Mouse (Mus musculus) kidney, postnatal 14 days (tissue): ENCODE measurements around the gene 2310030G06Rik.
A peak's percentile ranks its signal among the peaks of the same experiment; 100 is the strongest.

Experiments used
- DNase-seq: peaks from one replicate; pipeline ENCODE4 v3.0.0; 2022; ENCODE audit warnings: mixed read lengths

The 2310030G06Rik gene

GRCm38 (mm10) chr9:50700921-50701691, 45.2 kb downstream of the 2310030G06Rik start:
- DNase-seq: peak; percentile 50

DNA sequence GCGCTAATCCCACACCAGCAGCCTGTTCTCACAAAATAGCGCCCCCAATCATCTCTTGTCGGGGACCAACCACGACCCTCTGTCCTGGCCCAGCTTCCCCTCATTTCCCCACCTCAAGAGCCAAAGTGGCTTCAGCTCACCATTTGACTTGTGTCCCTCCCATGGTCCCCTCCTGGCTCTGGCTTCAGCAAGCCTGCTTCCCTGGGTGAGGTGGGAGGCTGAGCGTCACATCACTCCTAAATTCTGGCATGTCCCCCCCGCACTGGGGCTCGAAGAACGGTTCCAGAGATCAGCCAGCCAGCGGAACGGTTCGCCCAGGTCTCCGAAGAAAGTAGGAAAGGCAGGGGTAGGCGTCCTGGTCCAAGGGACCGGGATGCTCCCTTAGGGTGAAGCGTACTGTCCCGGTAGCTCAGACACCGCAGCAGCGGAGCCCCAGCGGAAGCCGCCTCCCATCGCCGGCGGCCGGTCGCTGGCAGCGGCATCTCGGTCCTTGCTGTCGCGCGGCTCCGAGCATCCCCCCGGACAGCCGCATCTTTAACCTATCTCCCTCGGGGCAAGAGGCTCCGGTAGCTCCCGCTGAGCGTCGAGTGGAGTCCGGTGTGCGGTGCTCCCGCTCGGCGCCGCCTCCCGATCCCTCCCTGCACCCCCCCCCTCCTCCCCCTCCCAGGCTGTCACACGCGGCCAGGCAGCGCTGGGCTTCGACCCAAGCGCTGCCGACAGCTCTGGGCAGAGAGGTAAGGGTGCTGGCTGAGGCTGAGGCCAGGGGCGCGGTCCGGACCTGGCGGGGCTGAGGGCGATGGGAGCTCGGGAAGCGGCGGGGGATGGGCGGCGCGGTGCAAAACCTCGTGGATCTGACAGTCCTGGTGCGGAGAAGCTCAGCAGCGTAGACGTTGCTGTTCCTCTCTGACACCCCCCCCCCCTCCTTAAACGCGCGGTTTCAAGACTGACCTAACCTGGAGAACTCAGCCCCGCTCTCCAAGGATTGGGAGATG, 47.6 kb downstream of the 2310030G06Rik start:
- peak; percentile 44 for DNase-seq

DNA sequence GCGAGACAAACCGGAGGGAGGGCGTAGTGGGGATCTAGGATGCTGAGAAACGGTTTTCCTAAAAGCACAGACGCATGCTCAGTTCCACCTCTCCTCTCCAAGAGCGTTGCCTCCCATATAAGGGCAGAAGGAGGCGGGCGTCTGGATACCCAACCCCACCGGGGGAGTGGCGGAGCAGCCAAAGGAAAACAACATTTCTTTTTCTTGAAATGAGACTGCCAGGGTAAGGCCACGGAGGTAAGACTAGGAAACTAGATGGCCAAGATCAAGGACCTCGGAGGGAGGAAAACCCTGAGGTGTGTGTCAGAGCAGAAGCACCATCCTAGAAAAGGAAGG, 48.7 kb downstream of the 2310030G06Rik start:
- peak; percentile 84 for DNase-seq

- DNase-seq: no peak
Observed at GRCm38 (mm10) chr9:50696851-50697705, 49.3 kb downstream of the 2310030G06Rik start.

DNA sequence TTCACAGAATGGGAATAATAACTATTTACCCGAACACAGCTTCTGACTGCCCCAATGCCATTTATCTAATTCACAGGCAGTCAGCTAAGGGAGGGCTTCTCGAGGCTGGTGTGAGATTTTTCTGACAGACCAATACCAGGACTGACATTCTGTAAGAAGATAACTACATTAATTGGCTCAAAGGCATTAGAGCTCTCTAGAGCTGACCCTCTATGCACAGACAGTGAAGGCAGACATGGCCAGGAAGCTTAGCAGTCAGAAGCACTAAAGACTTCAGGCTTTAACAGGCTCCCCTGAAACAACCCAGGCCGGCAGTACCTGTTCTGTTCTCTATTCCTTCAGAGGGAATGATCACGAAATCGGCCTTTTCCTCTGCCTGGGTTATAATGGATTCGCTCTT, 51.2 kb downstream of the 2310030G06Rik start:
- no peak for DNase-seq

GRCm38 (mm10) chr9:50693631-50694030, 52.7 kb downstream of the 2310030G06Rik start:
- peak; percentile 87 for DNase-seq

GRCm38 (mm10) chr9:50692626-50693580, 53.4 kb downstream of the 2310030G06Rik start:
- DNase-seq: peak; percentile 39
